Mouse (Mus musculus): ENCODE data around the gene Galnt10. TPM values are rescaled to one million over a fixed set of nuclear protein-coding genes. Genes with fewer than 3 reads are reported as not detected.

Galnt10 gene
- polyA plus RNA-seq, 1 experiment: 27.2 TPM

DNA sequence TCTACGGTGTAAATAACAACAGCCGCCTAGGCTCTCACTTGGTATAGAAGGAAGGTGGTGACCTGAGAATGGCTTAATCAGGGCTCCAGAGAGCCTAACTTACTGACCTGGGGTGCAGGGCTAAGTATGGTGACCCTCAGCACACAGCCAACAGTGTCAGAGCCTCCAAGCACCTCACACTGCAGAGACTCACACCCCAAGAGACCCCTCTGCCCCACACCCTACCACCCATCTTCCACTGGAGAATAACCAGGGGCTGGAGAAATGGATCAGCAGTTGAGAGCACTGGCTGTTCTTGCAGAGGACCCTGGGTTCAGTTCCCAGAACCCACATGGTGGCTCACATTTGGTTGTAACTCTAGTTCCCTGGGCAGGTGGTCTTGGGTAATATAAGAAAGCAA is 12.2 kb upstream of the Galnt10 start:
- Histone ChIP-seq H3K79me2 (ENCODE audit: control insufficient read depth, insufficient read depth) (no peaks in the 10 kb centered on the region), H3K36me3 (ENCODE audit: control insufficient read depth, insufficient read depth) (no peaks in the 10 kb centered on the region), H3K4me2 (ENCODE audit: low read depth) (no peak overlapping the region), H3K27me3 (ENCODE audit: control insufficient read depth, insufficient read depth, insufficient read length) (no peaks in the 10 kb centered on the region), H3ac (ENCODE audit: control insufficient read depth, insufficient read length) (no peak overlapping the region), H3K4me3 (no peak overlapping the region)
- TF ChIP-seq MYOG (IDR thresholded peaks at IDR 0.05; ENCODE audit: control insufficient read depth in 1 of 3, insufficient read depth in 1 of 3, insufficient read length in 2 of 3, low read depth in 2 of 3) (no peak), TCF3 (IDR thresholded peaks at IDR 0.05; ENCODE audit: insufficient read length, low read depth) (no peak), POLR2A (IDR thresholded peaks at IDR 0.05; ENCODE audit: insufficient read length, low read depth) (no peak), POLR2AphosphoS2 (IDR thresholded peaks at IDR 0.05; ENCODE audit: insufficient read length, low read depth) (no peak), USF1 (IDR thresholded peaks at IDR 0.05; ENCODE audit: low read depth) (no peak), SRF (IDR thresholded peaks at IDR 0.05; ENCODE audit: control insufficient read depth, insufficient read length, low read depth) (no peak), REST (IDR thresholded peaks at IDR 0.05; ENCODE audit: insufficient read depth, insufficient read length) (no peak), MAX (IDR thresholded peaks at IDR 0.05; ENCODE audit: low read depth) (no peak), CEBPB (IDR thresholded peaks at IDR 0.05; ENCODE audit: insufficient read depth, poor library complexity, severe bottlenecking) (no peak), E2F4 (IDR thresholded peaks at IDR 0.05; ENCODE audit: insufficient read depth) (no peak), MYOD1 (IDR thresholded peaks at IDR 0.05; ENCODE audit: control insufficient read depth in 1 of 3, insufficient read length in 2 of 3, low read depth in 2 of 3) (no peak)

DNA sequence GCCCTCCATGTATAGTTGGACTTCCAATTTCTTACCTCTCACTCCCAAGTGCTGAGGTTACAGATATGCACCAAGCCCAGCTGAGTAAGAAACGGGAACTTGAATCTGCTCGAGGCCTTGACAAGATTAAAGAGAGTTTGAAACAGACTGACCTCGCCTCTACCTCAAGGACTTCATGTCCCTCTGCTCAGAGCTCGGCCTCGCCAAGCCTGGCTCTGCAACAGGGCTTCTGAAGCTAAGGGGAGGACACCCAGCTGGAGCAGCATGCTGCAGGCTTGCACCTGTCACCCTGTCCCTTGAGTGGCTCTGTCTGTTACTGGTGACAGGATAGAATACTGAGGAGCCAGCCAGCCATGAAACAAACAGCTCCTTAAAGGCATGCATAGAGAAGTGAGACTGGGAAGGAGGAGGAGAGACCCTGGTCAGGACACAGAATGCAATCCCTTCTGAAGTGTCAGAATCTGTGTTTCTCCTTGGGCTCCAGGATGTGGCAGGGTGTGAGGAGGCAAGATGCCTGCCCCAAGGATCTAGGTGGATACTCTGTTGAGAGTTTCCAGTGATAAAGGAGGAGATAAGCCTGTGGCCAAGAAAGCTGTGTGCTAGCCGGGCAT is 11.2 kb upstream of the Galnt10 start:
- TF ChIP-seq CEBPB (IDR thresholded peaks at IDR 0.05; ENCODE audit: insufficient read depth, poor library complexity, severe bottlenecking): no peak
- no peak for TF ChIP-seq SRF (IDR thresholded peaks at IDR 0.05; ENCODE audit: control insufficient read depth, insufficient read length, low read depth)
- TF ChIP-seq REST (IDR thresholded peaks at IDR 0.05; ENCODE audit: insufficient read depth, insufficient read length): no peak
- no peak for TF ChIP-seq USF1 (IDR thresholded peaks at IDR 0.05; ENCODE audit: low read depth)
- TF ChIP-seq TCF3 (IDR thresholded peaks at IDR 0.05; ENCODE audit: insufficient read length, low read depth): no peak
- no peak for TF ChIP-seq MAX (IDR thresholded peaks at IDR 0.05; ENCODE audit: low read depth)
- no peak for TF ChIP-seq E2F4 (IDR thresholded peaks at IDR 0.05; ENCODE audit: insufficient read depth)
- peak in 1 of 3 experiments; percentile 54 for TF ChIP-seq MYOD1 (IDR thresholded peaks at IDR 0.05; ENCODE audit: control insufficient read depth in 1 of 3, insufficient read length in 2 of 3, low read depth in 2 of 3)
- TF ChIP-seq MYOG (IDR thresholded peaks at IDR 0.05; ENCODE audit: control insufficient read depth in 1 of 3, insufficient read depth in 1 of 3, insufficient read length in 2 of 3, low read depth in 2 of 3): peak in 1 of 3 experiments; percentile 9
- Histone ChIP-seq H3ac (ENCODE audit: control insufficient read depth, insufficient read length) (no peak overlapping the region), H3K4me3 (no peak overlapping the region), H3K79me2 (ENCODE audit: control insufficient read depth, insufficient read depth) (no peaks in the 10 kb centered on the region), H3K27me3 (ENCODE audit: control insufficient read depth, insufficient read depth, insufficient read length) (no peaks in the 10 kb centered on the region), H3K4me2 (ENCODE audit: low read depth) (no peak overlapping the region), H3K36me3 (ENCODE audit: control insufficient read depth, insufficient read depth) (no peaks in the 10 kb centered on the region)

DNA sequence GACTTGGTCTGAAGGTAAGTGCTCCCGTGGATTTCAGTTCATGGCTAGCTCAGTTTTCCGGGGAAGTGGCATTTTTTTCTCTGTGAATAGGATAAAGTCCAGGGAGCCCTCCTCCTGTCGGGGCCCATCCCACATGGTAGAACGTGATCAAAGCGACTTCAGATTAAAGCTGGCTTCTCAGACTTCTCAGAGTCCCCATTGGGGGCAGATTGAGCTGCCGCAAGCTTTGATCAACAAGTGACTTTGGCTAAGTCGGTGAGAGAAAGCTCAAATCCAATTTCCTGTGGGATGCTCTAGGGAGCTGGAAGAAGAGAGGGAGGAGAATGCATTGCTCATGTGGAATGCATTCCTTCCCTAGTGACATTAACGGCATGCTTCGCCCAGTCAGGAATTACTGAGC is 10.1 kb upstream of the Galnt10 start:
- TF ChIP-seq POLR2AphosphoS2 (IDR thresholded peaks at IDR 0.05; ENCODE audit: insufficient read length, low read depth) (no peak), USF1 (IDR thresholded peaks at IDR 0.05; ENCODE audit: low read depth) (no peak), TCF3 (IDR thresholded peaks at IDR 0.05; ENCODE audit: insufficient read length, low read depth) (no peak), TCF12 (IDR thresholded peaks at IDR 0.05; ENCODE audit: insufficient read depth, poor library complexity, severe bottlenecking) (no peak), MYOG (IDR thresholded peaks at IDR 0.05; ENCODE audit: control insufficient read depth in 1 of 3, insufficient read depth in 1 of 3, insufficient read length in 2 of 3, low read depth in 2 of 3) (no peak), CEBPB (IDR thresholded peaks at IDR 0.05; ENCODE audit: insufficient read depth, poor library complexity, severe bottlenecking) (no peak)
- no peak overlapping the region for H3K4me2 ChIP-seq (ENCODE audit: low read depth)

DNA sequence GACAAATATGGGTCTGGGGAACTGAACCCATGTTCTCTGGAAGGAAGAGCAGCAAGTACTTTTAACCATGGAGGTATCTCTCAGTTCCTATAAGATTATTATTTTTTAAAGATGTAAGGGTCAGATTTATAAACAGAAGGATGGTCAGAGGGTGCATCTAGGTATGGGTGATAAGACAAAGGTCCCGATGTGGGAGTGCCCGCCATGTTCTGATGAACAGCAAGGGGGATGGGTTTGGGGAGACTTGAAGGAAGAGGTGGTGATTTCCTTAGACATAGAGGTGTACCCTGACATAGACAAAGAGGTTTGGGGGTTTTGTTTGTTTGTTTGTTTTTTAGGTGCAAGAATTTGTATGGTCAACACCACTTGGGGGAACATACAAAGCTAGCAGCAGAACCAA is 1.6 kb upstream of the Galnt10 start:
- peaks cover 23% of the 10 kb centered on the region for H3K79me2 ChIP-seq (ENCODE audit: control insufficient read depth, insufficient read depth)
- peak overlapping the region; percentile 92 for H3K4me2 ChIP-seq (ENCODE audit: low read depth)
- no peaks in the 10 kb centered on the region for H3K27me3 ChIP-seq (ENCODE audit: control insufficient read depth, insufficient read depth, insufficient read length)
- no peak overlapping the region for H3ac ChIP-seq (ENCODE audit: control insufficient read depth, insufficient read length)
- H3K4me3 ChIP-seq: peak overlapping the region; percentile 77
- H3K36me3 ChIP-seq (ENCODE audit: control insufficient read depth, insufficient read depth): no peaks in the 10 kb centered on the region
- TF ChIP-seq TCF3 (IDR thresholded peaks at IDR 0.05; ENCODE audit: insufficient read length, low read depth) (no peak), E2F4 (IDR thresholded peaks at IDR 0.05; ENCODE audit: insufficient read depth) (no peak), POLR2AphosphoS2 (IDR thresholded peaks at IDR 0.05; ENCODE audit: insufficient read length, low read depth) (no peak), MYOG (IDR thresholded peaks at IDR 0.05; ENCODE audit: control insufficient read depth in 1 of 3, insufficient read depth in 1 of 3, insufficient read length in 2 of 3, low read depth in 2 of 3) (no peak), POLR2A (IDR thresholded peaks at IDR 0.05; ENCODE audit: insufficient read length, low read depth) (no peak), MYOD1 (IDR thresholded peaks at IDR 0.05; ENCODE audit: control insufficient read depth in 1 of 3, insufficient read length in 2 of 3, low read depth in 2 of 3) (no peak), REST (IDR thresholded peaks at IDR 0.05; ENCODE audit: insufficient read depth, insufficient read length) (no peak), TCF12 (IDR thresholded peaks at IDR 0.05; ENCODE audit: insufficient read depth, poor library complexity, severe bottlenecking) (no peak), CEBPB (IDR thresholded peaks at IDR 0.05; ENCODE audit: insufficient read depth, poor library complexity, severe bottlenecking) (no peak), USF1 (IDR thresholded peaks at IDR 0.05; ENCODE audit: low read depth) (no peak), SRF (IDR thresholded peaks at IDR 0.05; ENCODE audit: control insufficient read depth, insufficient read length, low read depth) (no peak)

More for the DNA sequence above, 10.1 kb upstream of the Galnt10 start:
- Histone ChIP-seq H3K79me2 (ENCODE audit: control insufficient read depth, insufficient read depth) (no peaks in the 10 kb centered on the region), H3ac (ENCODE audit: control insufficient read depth, insufficient read length) (no peak overlapping the region), H3K36me3 (ENCODE audit: control insufficient read depth, insufficient read depth) (no peaks in the 10 kb centered on the region), H3K4me3 (no peak overlapping the region), H3K27me3 (ENCODE audit: control insufficient read depth, insufficient read depth, insufficient read length) (no peaks in the 10 kb centered on the region)

Data from myocyte (in vitro differentiated cells).